Mouse (Mus musculus) C2C12 (cell line): ENCODE results near the gene Prss40.

Experiments
- CEBPB ChIP-seq: IDR thresholded peaks from one replicate; pipeline ENCODE4 v1.6.1; 2011; ENCODE audit warnings: low read depth, mild to moderate bottlenecking, control low read depth, moderate library complexity
- CTCF ChIP-seq: IDR thresholded peaks from one replicate; pipeline ENCODE4 v1.5.1; 2011; ENCODE audit not compliant: control insufficient read depth, insufficient read depth, insufficient read length
- FOSL1 ChIP-seq: IDR thresholded peaks from one replicate; pipeline ENCODE4 v1.8.0; 2011; ENCODE audit warnings: mild to moderate bottlenecking, low read length; ENCODE audit not compliant: poor library complexity, insufficient read depth, severe bottlenecking
- MAX ChIP-seq: IDR thresholded peaks from one replicate; pipeline ENCODE4 v1.6.1; 2011; ENCODE audit warnings: mild to moderate bottlenecking, control low read depth
- MYOD1 ChIP-seq: IDR thresholded peaks from one replicate; pipeline ENCODE4 v1.6.1; 2011; ENCODE audit warnings: low read depth; ENCODE audit not compliant: control insufficient read depth, insufficient read length
- MYOG ChIP-seq: IDR thresholded peaks from one replicate; pipeline ENCODE4 v1.6.1; 2011; ENCODE audit not compliant: control insufficient read depth, insufficient read length; ENCODE audit errors: extremely low read depth
- USF1 ChIP-seq: IDR thresholded peaks from one replicate; pipeline ENCODE4 v1.6.1; 2011; ENCODE audit warnings: low read depth, mild to moderate bottlenecking, control low read depth, moderate library complexity

- TF ChIP-seq CTCF (no peak), MYOD1 (no peak), USF1 (no peak), MAX (no peak), CEBPB (no peak), MYOG (no peak), FOSL1 (no peak)
Observed at GRCm38 (mm10) chr1:34547074-34547473, 13.7 kb downstream of the Prss40 start.
